Mouse (Mus musculus) neural tube, embryonic 14.5 days (tissue): Measurements from ENCODE around the gene Elane. TPM values are rescaled to one million over a fixed set of nuclear protein-coding genes. Genes with fewer than 3 reads are reported as not detected.

ENCODE experiments used
- ATAC-seq: fragments of 200-750 bp; cut with Nextera tagmentation; 2 replicates; pipeline ENCODE4 v1.8.0; 2017; ENCODE audit warnings: low read depth, mild to moderate bottlenecking, moderate TSS enrichment, moderate library complexity
- H3K27ac ChIP-seq: fragments of 300-500 bp; sonication (generic); 2 replicates; pipeline ENCODE4 v1.5.1; 2014; ENCODE audit warnings: low read depth, mild to moderate bottlenecking, control low read depth, low read length, moderate library complexity, mixed read lengths
- H3K27me3 ChIP-seq: fragments of 300-500 bp; sonication (generic); 2 replicates; pipeline ENCODE4 v1.6.1; 2014; ENCODE audit warnings: low read length; ENCODE audit not compliant: control insufficient read depth, insufficient read depth
- H3K36me3 ChIP-seq: fragments of 300-500 bp; sonication (generic); 2 replicates; pipeline ENCODE4 v1.6.1; 2014; ENCODE audit warnings: low read length, mixed read lengths; ENCODE audit not compliant: control insufficient read depth, insufficient read depth
- H3K4me1 ChIP-seq: fragments of 300-500 bp; sonication (generic); 2 replicates; pipeline ENCODE4 v1.6.1; 2014; ENCODE audit warnings: low read length; ENCODE audit not compliant: control insufficient read depth, insufficient read depth
- H3K4me2 ChIP-seq: fragments of 300-500 bp; sonication (generic); 2 replicates; pipeline ENCODE4 v1.6.1; 2014; ENCODE audit warnings: mild to moderate bottlenecking, low read depth, low read length, control low read depth
- H3K4me3 ChIP-seq: fragments of 300-500 bp; sonication (generic); 2 replicates; pipeline ENCODE4 v1.5.1; 2014; ENCODE audit warnings: low read depth, low read length, control low read depth, mixed read lengths
- H3K9ac ChIP-seq: fragments of 300-500 bp; sonication (generic); replicated peaks from 2 replicates; pipeline ENCODE4 v1.6.1; 2014; ENCODE audit warnings: low read depth, mild to moderate bottlenecking, control low read depth, low read length, mixed read lengths
- H3K9me3 ChIP-seq: fragments of 300-500 bp; sonication (generic); 2 replicates; pipeline ENCODE4 v1.6.1; 2016; ENCODE audit warnings: low read length; ENCODE audit not compliant: control insufficient read depth
- WGBS: fragments of 180-500 bp; shearing (Covaris S2); extraction: QIAGEN DNeasy Blood & Tissue Kit; methylation state at CpG from one replicate; pipeline ENCODE4 v1.1.7; 2014; 5-methylcytosine and 5-hydroxymethylcytosine counted together
- microRNA-seq: library from miRNA; unstranded; fragments of <30 nt; microRNA quantifications from one replicate; pipeline ENCODE4, GENCODE M21; 2016
- polyA plus RNA-seq: library from polyadenylated mRNA; unstranded; fragments of >200 nt; fragmentation: Nextera tagmentation; extraction: Ambion mirVana; gene quantifications from 2 replicates; pipeline ENCODE4 v1.2.1, GENCODE M21; 2014

Gene Elane
- polyA plus RNA-seq, 1 experiment from 2014 or later, result not detected

DNA sequence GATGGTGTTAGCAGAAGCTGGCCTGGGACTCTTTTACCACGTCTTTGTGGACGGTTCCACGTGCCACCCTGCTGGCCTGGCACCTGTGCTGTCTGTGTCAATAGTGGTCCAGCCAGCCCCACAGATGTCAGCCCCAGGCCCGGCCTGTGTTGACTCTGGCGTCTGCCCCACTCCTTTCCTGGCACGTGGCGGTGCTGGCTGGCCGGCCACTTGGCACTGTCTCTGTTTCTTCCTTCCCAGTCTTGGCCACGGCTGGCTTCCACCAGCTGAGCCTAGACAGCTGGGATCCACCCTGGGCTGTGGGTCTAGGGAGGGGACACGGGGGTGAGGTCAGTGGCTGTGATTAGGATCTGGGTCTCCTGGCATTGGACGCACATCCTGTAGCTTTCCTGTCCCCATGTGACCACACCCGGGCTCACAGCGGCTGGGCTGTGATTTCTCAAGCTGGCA is 48.2 kb downstream of the Elane start:
- Histone ChIP-seq H3K4me3 (no peak overlapping the region), H3K9ac (no peak overlapping the region), H3K27me3 (no peaks in the 10 kb centered on the region), H3K36me3 (peaks cover 19% of the 10 kb centered on the region), H3K4me1 (peaks cover 29% of the 10 kb centered on the region), H3K9me3 (no peaks in the 10 kb centered on the region), H3K4me2 (no peak overlapping the region), H3K27ac (no peak overlapping the region; the same call in none of the 2 replicates)
- 45% methylated on average over 13 of the region's 13 CpGs for WGBS
- peak; percentile 54; the same call in 1 of the 2 replicates for ATAC-seq

DNA sequence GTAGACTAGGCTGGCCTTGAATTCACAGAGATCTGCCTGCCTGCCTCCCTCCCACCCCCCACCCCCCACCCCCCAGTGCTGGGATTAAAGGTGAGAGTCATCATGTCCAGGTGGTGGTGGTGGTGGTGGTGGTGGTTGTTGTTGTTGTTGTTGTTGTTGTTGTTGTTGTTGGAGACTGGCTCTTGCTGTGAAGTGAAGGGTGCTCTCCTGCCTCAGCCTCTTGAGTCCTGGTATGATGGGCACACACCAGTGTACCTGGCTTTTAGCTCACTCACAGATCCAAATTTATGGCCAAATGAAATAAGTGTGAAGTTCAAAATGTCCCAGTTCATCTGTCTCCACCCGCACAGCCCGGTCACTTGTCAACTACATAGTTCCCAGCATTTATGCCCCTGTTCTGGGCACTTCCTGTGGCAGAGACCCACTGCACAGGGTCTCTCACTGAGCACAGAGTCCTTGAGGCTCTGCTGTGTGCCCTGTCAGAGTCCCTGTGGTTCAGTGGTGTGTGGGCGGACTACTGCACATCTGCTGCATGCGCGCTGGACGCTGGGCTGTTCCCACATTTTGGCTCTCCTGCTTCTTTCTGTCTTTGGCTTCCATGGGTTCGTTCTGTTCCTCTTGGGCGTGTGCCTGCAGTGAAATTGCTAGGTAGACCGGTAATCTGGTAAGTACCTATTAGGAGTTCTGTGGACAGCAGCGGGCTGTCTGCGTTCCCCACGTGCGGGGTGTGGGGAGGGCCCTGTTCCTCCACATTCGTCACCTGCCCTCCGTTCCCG is 48.9 kb downstream of the Elane start:
- Histone ChIP-seq H3K4me3 (no peak overlapping the region), H3K36me3 (peaks cover 19% of the 10 kb centered on the region), H3K4me1 (peaks cover 29% of the 10 kb centered on the region), H3K4me2 (no peak overlapping the region), H3K9ac (no peak overlapping the region), H3K9me3 (no peaks in the 10 kb centered on the region), H3K27me3 (no peaks in the 10 kb centered on the region), H3K27ac (no peak overlapping the region; the same call in 1 of the 2 replicates)
- no peak for ATAC-seq
- 91% methylated on average over 16 of the region's 16 CpGs for WGBS

GRCm38 (mm10) chr10:79936284-79936910 is 50.4 kb downstream of the Elane start:
- Histone ChIP-seq H3K27me3 (no peaks in the 10 kb centered on the region), H3K9me3 (no peaks in the 10 kb centered on the region), H3K4me1 (peaks cover 25% of the 10 kb centered on the region), H3K4me3 (no peak overlapping the region), H3K27ac (0 out of 2 replicates have a peak overlapping the region, but pooled peaks have one; percentile 3), H3K36me3 (peaks cover 13% of the 10 kb centered on the region), H3K4me2 (no peak overlapping the region), H3K9ac (peak overlapping the region; percentile 25; the same call in 1 of the 2 replicates)
- WGBS, result 79% methylated on average over 10 of the region's 10 CpGs
- no peak for ATAC-seq

DNA sequence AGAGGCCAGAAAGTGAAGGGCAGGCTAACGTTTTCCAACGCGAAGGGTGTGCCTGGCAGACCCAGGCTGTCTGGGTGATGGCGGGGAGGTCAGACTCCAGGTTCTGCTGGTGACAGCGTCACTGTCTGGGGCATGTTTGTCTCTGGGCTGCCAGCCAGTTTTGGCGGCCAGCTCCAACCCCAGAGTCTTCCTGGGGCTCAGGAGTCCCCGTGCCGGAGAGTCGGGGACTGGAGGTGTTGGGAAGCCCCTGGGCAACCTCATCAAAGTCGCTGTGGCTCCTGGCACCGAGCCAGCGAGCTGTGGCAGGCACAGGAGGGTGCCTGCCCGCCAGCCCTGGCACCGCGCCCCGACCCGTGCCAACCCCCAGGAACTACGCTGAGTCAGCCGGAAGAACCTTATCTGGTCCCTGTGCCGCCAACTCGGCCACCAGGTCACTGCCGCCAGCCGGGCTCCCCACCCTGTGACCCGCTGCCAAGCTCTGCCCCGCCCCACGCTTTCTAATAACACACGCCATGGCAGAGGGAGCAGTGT is 50.9 kb downstream of the Elane start:
- H3K36me3 ChIP-seq, result peaks cover 13% of the 10 kb centered on the region
- no peaks in the 10 kb centered on the region for H3K9me3 ChIP-seq
- H3K27ac ChIP-seq, result 0 out of 2 replicates have a peak overlapping the region, but pooled peaks have one; percentile 3
- peak overlapping the region; percentile 25; the same call in 1 of the 2 replicates for H3K9ac ChIP-seq
- H3K4me3 ChIP-seq, result no peak overlapping the region
- peaks cover 25% of the 10 kb centered on the region for H3K4me1 ChIP-seq
- no peak for ATAC-seq
- WGBS, result 48% methylated on average over 27 of the region's 27 CpGs
- no peak overlapping the region for H3K4me2 ChIP-seq
- no peaks in the 10 kb centered on the region for H3K27me3 ChIP-seq

Small RNAs within 50 kb of the gene (microRNA-seq; reads per million reads assigned to microRNA genes)
- gene Mir6910, result not detected

Other genes starting within 250 kb of the Elane start
- 16.7 and 22.8 TPM in 2 replicates for gene Shc2, start 248.3 kb upstream of the Elane start, polyA plus RNA-seq
- not detected in 2 replicates for gene Odf3l2, start 240.5 kb upstream of the Elane start, polyA plus RNA-seq
- 0.82 and 1.2 TPM in 2 replicates for gene Madcam1, start 221.7 kb upstream of the Elane start, polyA plus RNA-seq
- 104 and 118 TPM in 2 replicates for gene Tpgs1, start 216.9 kb upstream of the Elane start, polyA plus RNA-seq
- 69.7 and 74.6 TPM in 2 replicates for gene Cdc34, start 204.1 kb upstream of the Elane start, polyA plus RNA-seq
- 1.1 and 1.3 TPM in 2 replicates for gene Gzmm, start 197.2 kb upstream of the Elane start, polyA plus RNA-seq
- 800 and 802 TPM in 2 replicates for gene Bsg, start 181.8 kb upstream of the Elane start, polyA plus RNA-seq
- gene Hcn2, start 169.6 kb upstream of the Elane start, polyA plus RNA-seq, result 2.7 and 3.7 TPM in 2 replicates
- 34.9 and 36.7 TPM in 2 replicates for gene Polrmt, start 139.7 kb upstream of the Elane start, polyA plus RNA-seq
- 2.0 and 2.3 TPM in 2 replicates for gene Fgf22, start 131.2 kb upstream of the Elane start, polyA plus RNA-seq
- 89.3 and 93.7 TPM in 2 replicates for gene Rnf126, start 119.3 kb upstream of the Elane start, polyA plus RNA-seq
- 1.7 and 2.3 TPM in 2 replicates for gene Fstl3, start 109.0 kb upstream of the Elane start, polyA plus RNA-seq
- gene Prss57, start 95.3 kb upstream of the Elane start, polyA plus RNA-seq, result not detected in 2 replicates
- 233 and 247 TPM in 2 replicates for gene Palm, start 92.7 kb upstream of the Elane start, polyA plus RNA-seq
- gene Misp, start 65.3 kb upstream of the Elane start, polyA plus RNA-seq, result 0.35 and 0.36 TPM in 2 replicates
- 36.9 and 53.5 TPM in 2 replicates for gene Ptbp1, start 31.8 kb upstream of the Elane start, polyA plus RNA-seq
- 11.1 and 12.4 TPM in 2 replicates for gene Prtn3, start 11.8 kb upstream of the Elane start, polyA plus RNA-seq
- gene Plppr3, start 11.6 kb upstream of the Elane start, polyA plus RNA-seq, result 299 and 327 TPM in 2 replicates
- gene Cfd, start 4.6 kb downstream of the Elane start, polyA plus RNA-seq, result not detected in 2 replicates
- gene Med16, start 22.7 kb downstream of the Elane start, polyA plus RNA-seq, result 33.2 and 38.7 TPM in 2 replicates
- 5.9 and 9.1 TPM in 2 replicates for gene Gm26602, start 24.6 kb downstream of the Elane start, polyA plus RNA-seq
- 2.2 and 2.3 TPM in 2 replicates for gene Kiss1r, start 30.7 kb downstream of the Elane start, polyA plus RNA-seq
- gene R3hdm4, start 35.0 kb downstream of the Elane start, polyA plus RNA-seq, result 253 and 265 TPM in 2 replicates
- gene Arid3a, start 40.8 kb downstream of the Elane start, polyA plus RNA-seq, result 3.3 and 5.1 TPM in 2 replicates
- gene Wdr18, start 73.9 kb downstream of the Elane start, polyA plus RNA-seq, result 87.0 and 103 TPM in 2 replicates
- gene Grin3b, start 84.5 kb downstream of the Elane start, polyA plus RNA-seq, result 0.43 and 0.61 TPM in 2 replicates
- gene Tmem259, start 98.1 kb downstream of the Elane start, polyA plus RNA-seq, result 19.2 and 21.1 TPM in 2 replicates
- gene Cnn2, start 102.3 kb downstream of the Elane start, polyA plus RNA-seq, result 9.9 and 40.0 TPM in 2 replicates
- 4.3 and 6.7 TPM in 2 replicates for gene Abca7, start 110.2 kb downstream of the Elane start, polyA plus RNA-seq
- 0.83 and 1.8 TPM in 2 replicates for gene Arhgap45, start 130.4 kb downstream of the Elane start, polyA plus RNA-seq
- gene Polr2e, start 153.5 kb downstream of the Elane start, polyA plus RNA-seq, result 138 and 145 TPM in 2 replicates
- gene Gpx4, start 160.9 kb downstream of the Elane start, polyA plus RNA-seq, result 512 and 546 TPM in 2 replicates
- gene Sbno2, start 219.3 kb downstream of the Elane start, polyA plus RNA-seq, result 12.9 and 13.3 TPM in 2 replicates
- 21.3 and 26.0 TPM in 2 replicates for gene Stk11, start 229.6 kb downstream of the Elane start, polyA plus RNA-seq